Mouse (Mus musculus): ENCODE measurements around the gene Capn12.

DNA sequence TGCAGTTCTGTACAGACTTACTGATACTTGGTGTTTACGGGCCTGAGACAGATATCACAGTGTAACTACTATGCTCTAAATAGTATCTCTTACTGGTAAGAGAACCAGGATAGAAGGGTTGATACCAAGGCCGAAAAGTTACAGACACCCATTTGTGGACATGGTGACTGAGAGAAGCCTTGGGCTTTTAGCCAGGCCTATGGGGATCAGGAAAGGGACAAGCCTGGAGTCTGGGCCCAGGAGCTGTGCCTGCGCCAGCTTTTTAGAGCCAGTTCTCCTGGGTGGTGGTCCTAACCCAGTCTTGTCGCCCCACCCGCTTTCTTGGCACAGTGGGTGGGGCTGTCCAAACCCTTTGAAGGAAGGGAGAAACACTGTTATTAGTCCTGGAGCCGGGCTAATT is 21.0 kb downstream of the Capn12 start:
- TF ChIP-seq ZC3H11A (IDR thresholded peaks at IDR 0.05; ENCODE audit: low read depth, low read length): no peak
- TF ChIP-seq CTCF (conservative IDR thresholded peaks at IDR 0.05 in 1 of 2, IDR thresholded peaks at IDR 0.05 in 1 of 2; ENCODE audit: low read depth in 2 of 2, low read length in 2 of 2): no peak
- no peak for TF ChIP-seq ZKSCAN1 (IDR thresholded peaks at IDR 0.05; ENCODE audit: borderline replicate concordance, low read depth, low read length)
- TF ChIP-seq POLR2AphosphoS2 (IDR thresholded peaks at IDR 0.05; ENCODE audit: low read depth, low read length): no peak
- no peak for TF ChIP-seq EP300 (IDR thresholded peaks at IDR 0.05; ENCODE audit: low read length)
